Mouse (Mus musculus): ENCODE data around the gene Limch1. TPM values are rescaled to one million over a fixed set of nuclear protein-coding genes. Genes with fewer than 3 reads are reported as not detected.

Limch1 gene
- 33.2 and 37.2 TPM in 2 replicates for polyA plus RNA-seq (2016; fragmentation: Nextera tagmentation; extraction: Ambion mirVana)

DNA sequence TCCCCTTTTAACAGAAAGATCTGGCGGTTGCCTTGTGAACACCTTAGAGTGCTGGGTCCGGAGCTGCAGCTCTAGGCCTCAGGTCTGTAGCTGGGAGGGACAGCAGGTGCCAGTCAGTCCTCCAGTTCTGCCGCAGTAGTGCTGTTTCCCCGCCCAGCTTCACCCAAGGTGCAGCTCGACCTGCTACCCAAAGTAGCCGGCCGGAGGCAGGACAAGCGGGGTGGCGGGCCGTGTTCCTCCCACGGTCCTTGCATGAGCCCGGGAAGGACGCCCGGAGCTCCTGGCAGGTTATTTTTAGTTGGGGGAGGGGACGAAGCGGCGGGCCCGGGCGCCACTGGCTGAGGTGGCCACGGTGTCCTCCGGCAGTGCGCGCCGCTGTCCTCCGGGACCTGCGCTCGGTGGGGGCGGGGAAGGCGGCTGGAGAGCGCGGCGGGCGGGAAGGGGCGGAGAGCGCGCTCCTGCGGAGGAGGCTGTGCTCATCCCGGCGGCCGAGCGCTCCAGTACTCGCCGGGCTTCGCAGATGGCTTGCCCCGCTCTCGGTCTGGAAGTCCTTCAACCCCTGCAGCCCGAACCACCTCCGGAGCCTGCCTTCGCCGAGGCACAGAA is at the start of gene Limch1:
TSS of gene Limch1 (plus strand) at position 438 of the 606 bp plus-strand sequence.
- Histone ChIP-seq H3K4me1 (peaks cover 41% of the 10 kb centered on the region), H3K27me3 (ENCODE audit: low read depth, poor library complexity, severe bottlenecking) (peaks cover 54% of the 10 kb centered on the region), H3K4me3 (peak within 1 kb of the TSS; percentile 68), H3K36me3 (no peaks in the 10 kb centered on the region), H3K9me3 (replicated peaks) (no peaks in the 10 kb centered on the region), H3K27ac (replicated peaks) (peak within 1 kb of the TSS; percentile 88)
- WGBS: under 1% methylated on average over 49 of the region's 50 CpGs
- peak; percentile 74 for DNase-seq (ENCODE audit: low spot score)

DNA sequence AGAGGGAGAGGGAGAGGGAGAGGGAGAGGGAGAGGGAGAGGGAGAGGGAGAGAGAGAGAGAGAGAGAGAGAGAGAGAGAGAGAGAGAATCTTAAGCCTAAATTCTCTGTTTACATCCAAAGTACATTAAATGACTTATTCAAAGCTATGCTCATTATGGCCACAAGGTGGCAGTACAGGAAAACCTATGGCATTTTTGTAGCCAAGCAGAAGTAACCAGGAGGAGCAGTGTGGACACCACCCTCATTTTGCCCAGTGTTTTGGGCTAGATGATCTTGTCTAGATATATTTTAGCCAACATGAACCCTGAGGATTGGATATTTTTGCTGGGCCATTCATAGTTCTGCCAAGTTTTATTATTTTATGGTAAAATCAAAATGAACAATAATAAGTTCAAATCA is 48.5 kb upstream of the Limch1 start:
- H3K36me3 ChIP-seq: no peaks in the 10 kb centered on the region
- H3K4me3 ChIP-seq: no peak overlapping the region
- peaks cover 6% of the 10 kb centered on the region; the same call in 1 of the 2 replicates for H3K27me3 ChIP-seq (ENCODE audit: low read depth, poor library complexity, severe bottlenecking)
- peaks cover 4% of the 10 kb centered on the region; the same call in 1 of the 2 replicates for H3K4me1 ChIP-seq
- peak; percentile 35 for DNase-seq (ENCODE audit: low spot score)
- no peak overlapping the region for H3K27ac ChIP-seq (replicated peaks)
- H3K9me3 ChIP-seq (replicated peaks): no peaks in the 10 kb centered on the region

DNA sequence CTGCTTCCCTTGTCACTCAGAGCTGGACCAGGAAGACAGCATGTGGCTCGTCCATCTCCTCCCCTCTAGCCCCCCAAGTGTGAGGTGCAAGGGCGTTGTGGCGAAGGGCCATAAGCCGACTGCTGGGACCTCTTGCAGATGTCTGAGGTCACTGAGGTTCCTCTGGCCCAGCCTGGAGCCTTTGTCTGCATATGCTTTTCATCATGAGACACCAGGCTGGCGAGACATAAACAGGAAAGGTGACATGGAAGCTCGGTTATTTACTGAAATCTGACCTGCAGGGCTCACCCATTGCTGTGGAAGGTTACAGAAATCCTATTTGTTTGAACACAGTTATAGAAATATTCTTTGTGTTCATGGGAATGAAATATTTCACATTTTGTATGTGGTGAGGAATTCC is 45.7 kb upstream of the Limch1 start:
- peak overlapping the region; percentile 33; the same call in 1 of the 2 replicates for H3K27ac ChIP-seq (replicated peaks)
- peaks cover 7% of the 10 kb centered on the region; the same call in 1 of the 2 replicates for H3K4me1 ChIP-seq
- no peaks in the 10 kb centered on the region for H3K9me3 ChIP-seq (replicated peaks)
- 53% methylated on average over 6 of the region's 6 CpGs for WGBS
- H3K27me3 ChIP-seq (ENCODE audit: low read depth, poor library complexity, severe bottlenecking): peaks cover 6% of the 10 kb centered on the region; the same call in 1 of the 2 replicates
- DNase-seq (ENCODE audit: low spot score): no peak
- no peaks in the 10 kb centered on the region for H3K36me3 ChIP-seq
- H3K4me3 ChIP-seq: no peak overlapping the region

DNA sequence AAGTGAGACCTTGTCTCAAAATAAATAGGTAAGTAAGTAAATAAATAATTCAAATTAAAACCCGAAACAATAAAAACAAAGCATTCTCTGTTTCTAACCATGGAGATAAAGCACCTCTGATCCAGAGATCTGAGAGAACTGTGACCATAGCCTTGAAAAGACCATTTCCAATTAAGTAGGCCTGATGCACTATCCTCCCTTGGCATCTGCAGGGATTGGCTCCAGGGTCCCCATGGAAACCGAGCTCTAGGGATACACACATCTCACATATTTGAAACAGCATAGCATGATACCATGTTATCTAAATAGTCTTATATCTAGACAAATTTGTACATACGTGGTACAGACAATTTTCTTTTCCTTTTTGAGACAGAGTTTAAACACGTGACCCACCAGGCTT is 43.7 kb upstream of the Limch1 start:
- H3K27ac ChIP-seq (replicated peaks): no peak overlapping the region
- peaks cover 7% of the 10 kb centered on the region; the same call in 1 of the 2 replicates for H3K4me1 ChIP-seq
- H3K36me3 ChIP-seq: no peaks in the 10 kb centered on the region
- no peaks in the 10 kb centered on the region for H3K27me3 ChIP-seq (ENCODE audit: low read depth, poor library complexity, severe bottlenecking)
- no peak overlapping the region for H3K4me3 ChIP-seq
- no peaks in the 10 kb centered on the region for H3K9me3 ChIP-seq (replicated peaks)
- 94% methylated on average over 4 of the region's 4 CpGs for WGBS
- no peak for DNase-seq (ENCODE audit: low spot score)

DNA sequence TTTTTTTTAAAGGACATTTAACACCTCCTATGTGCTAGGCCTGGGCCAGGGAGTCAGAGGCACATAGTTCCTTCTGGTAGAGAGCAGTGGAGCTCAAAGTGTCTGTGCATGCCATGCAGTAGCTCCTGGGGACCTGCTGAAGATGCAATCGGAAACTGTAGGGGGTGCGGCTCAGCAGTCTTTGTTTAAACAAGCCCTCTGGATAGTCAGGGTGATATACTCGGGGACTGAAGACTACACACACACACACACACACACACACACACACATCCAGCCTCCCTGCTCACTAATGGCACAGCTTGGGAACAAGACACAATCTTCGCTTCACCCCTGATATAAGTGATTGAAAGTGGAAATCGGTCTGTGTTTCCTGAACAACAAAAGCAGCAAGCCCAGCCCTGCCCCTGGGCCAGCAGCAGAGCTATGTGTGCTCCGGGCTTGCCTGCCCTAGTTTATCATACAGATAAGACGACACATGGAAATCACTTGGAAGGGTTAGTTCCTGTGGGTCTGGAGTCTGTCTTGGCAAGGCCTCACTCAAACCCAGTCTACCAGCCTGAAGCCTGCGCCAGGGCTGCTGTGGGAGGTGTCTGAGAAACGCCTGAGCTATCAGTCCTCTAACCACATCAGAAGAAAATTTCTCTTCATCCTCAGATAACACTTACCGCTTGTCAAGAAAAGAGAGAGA is 42.2 kb upstream of the Limch1 start:
- Histone ChIP-seq H3K27ac (replicated peaks) (peak overlapping the region; percentile 55; the same call in 1 of the 2 replicates), H3K4me3 (no peak overlapping the region), H3K36me3 (no peaks in the 10 kb centered on the region), H3K27me3 (ENCODE audit: low read depth, poor library complexity, severe bottlenecking) (no peaks in the 10 kb centered on the region), H3K9me3 (replicated peaks) (no peaks in the 10 kb centered on the region), H3K4me1 (peaks cover 16% of the 10 kb centered on the region; the same call in 1 of the 2 replicates)
- 57% methylated on average over 10 of the region's 10 CpGs for WGBS
- DNase-seq (ENCODE audit: low spot score): no peak

DNA sequence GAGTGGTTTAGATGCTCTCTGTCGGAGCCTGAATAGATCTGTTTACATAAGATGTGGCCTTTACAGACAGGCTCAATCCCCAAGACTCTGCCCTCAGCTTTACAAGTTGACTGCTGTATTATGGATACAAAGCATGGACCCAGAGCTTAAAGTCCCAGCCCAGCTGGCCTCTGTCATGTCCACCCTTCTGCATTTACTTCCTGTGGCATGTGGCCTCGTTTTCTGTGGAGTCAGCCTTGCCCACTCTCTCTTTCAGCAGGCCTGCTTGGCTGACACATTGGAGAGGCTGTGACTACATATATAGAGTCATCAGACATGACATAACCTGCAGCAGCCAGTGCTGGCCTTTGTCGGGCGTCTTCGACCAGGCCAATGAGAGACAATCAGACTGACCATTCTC is 37.8 kb upstream of the Limch1 start:
- no peak overlapping the region for H3K4me3 ChIP-seq
- H3K9me3 ChIP-seq (replicated peaks): no peaks in the 10 kb centered on the region
- H3K27me3 ChIP-seq (ENCODE audit: low read depth, poor library complexity, severe bottlenecking): peaks cover 3% of the 10 kb centered on the region; the same call in 1 of the 2 replicates
- no peaks in the 10 kb centered on the region for H3K36me3 ChIP-seq
- DNase-seq (ENCODE audit: low spot score): no peak
- no peak overlapping the region for H3K27ac ChIP-seq (replicated peaks)
- H3K4me1 ChIP-seq: peaks cover 16% of the 10 kb centered on the region
- 82% methylated on average over 5 of the region's 5 CpGs for WGBS

DNA sequence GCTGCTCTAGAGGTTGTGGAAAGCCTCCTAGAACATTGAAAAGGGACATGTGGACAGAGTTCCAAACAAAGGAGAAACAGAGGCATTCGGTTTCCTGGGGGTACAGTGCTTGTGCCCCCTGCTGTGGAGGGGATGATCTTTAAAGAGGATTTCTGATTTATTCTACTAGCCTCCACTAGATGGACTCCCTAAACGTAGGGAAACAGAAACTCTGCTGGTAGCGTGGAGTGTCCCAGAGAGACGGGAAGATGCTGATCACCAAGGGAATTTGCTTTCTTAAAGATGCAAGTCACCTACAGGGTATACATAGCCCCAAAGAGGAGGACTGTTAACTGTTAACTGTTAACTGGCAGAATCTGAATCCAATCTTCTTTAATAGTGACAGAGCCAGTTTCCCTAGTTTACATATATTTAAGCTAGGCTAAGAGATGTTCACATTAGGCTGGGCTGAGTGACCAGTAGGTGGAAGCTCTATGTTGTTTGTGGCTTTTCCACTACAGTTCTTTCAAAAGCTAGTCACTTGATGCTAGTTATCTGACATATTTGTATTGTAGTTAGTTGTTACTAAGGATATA is 35.1 kb upstream of the Limch1 start:
- no peaks in the 10 kb centered on the region for H3K36me3 ChIP-seq
- H3K4me3 ChIP-seq: no peak overlapping the region
- H3K27me3 ChIP-seq (ENCODE audit: low read depth, poor library complexity, severe bottlenecking): peaks cover 20% of the 10 kb centered on the region; the same call in 1 of the 2 replicates
- no peak overlapping the region for H3K27ac ChIP-seq (replicated peaks)
- WGBS: 23% methylated on average over 4 of the region's 4 CpGs
- peaks cover 22% of the 10 kb centered on the region for H3K4me1 ChIP-seq
- H3K9me3 ChIP-seq (replicated peaks): no peaks in the 10 kb centered on the region
- DNase-seq (ENCODE audit: low spot score): no peak

DNA sequence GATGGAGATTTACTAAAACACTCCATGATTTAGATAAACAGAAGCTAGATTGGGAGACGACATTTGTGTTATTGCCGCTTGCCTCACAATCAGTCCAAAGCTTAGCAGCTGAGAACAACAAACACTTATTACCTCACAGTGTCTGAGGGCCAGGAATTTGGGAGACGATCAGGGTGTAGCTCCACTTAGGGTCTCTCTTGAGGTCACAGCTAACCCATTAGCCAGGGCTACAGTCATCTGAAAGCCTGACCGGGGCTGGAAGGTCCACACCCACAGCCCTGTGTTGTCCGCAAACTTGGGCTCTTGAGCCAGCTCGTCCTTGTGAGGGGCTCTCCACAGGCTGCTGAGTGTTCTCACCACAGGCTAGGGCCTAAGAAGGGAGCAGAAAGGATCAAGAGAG is 32.8 kb upstream of the Limch1 start:
- Histone ChIP-seq H3K4me1 (peaks cover 23% of the 10 kb centered on the region), H3K27me3 (ENCODE audit: low read depth, poor library complexity, severe bottlenecking) (peaks cover 37% of the 10 kb centered on the region), H3K9me3 (replicated peaks) (no peaks in the 10 kb centered on the region), H3K4me3 (no peak overlapping the region), H3K36me3 (no peaks in the 10 kb centered on the region), H3K27ac (replicated peaks) (peak overlapping the region; percentile 52)
- 71% methylated on average over 6 of the region's 6 CpGs for WGBS
- no peak for DNase-seq (ENCODE audit: low spot score)

DNA sequence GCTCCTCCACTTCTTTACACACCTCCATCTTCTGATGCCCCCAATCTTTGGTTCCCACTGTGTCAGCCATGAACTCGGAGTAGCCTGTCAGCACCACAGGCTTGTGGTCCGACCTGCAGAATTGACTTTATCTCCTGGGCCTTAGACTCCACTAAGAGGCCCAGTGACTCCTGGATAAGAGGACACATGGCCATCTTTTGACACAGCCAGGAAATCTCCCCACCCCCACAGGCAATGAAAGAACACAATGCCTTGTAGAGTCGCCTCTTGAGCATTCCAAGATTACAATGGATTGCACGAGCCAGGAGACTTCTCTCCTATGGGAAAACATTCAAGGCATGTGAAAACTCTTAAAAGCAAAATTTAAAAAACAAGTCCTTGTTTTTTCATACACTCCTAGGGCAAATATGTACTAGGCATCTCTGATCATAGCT is 30.1 kb upstream of the Limch1 start:
- WGBS: 48% methylated on average over 4 of the region's 4 CpGs
- no peaks in the 10 kb centered on the region for H3K9me3 ChIP-seq (replicated peaks)
- H3K4me3 ChIP-seq: no peak overlapping the region
- no peaks in the 10 kb centered on the region for H3K36me3 ChIP-seq
- H3K27ac ChIP-seq (replicated peaks): no peak overlapping the region
- peaks cover 50% of the 10 kb centered on the region for H3K27me3 ChIP-seq (ENCODE audit: low read depth, poor library complexity, severe bottlenecking)
- H3K4me1 ChIP-seq: peaks cover 35% of the 10 kb centered on the region
- DNase-seq (ENCODE audit: low spot score): no peak

DNA sequence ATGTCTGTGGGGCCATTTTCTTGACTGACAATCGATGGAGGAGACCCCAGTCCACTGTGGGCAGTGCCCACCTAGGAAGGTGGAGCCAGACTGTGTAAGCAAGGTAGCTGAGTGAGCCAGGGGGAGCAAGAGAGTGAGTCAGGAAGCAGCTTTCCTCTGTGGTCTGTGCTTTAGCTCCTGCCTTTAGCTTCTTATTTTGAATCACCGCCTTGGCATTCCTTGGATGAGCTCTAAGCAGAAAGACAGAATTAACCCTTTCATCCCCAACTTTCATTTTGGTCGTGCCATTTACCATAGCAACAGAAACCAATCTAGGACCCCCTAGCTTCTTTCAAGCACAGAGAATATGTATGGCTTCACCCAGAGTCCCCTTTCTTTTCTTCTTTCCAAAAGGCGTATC is 27.7 kb upstream of the Limch1 start:
- Histone ChIP-seq H3K4me1 (peaks cover 55% of the 10 kb centered on the region), H3K4me3 (no peak overlapping the region), H3K36me3 (no peaks in the 10 kb centered on the region), H3K9me3 (replicated peaks) (no peaks in the 10 kb centered on the region), H3K27me3 (ENCODE audit: low read depth, poor library complexity, severe bottlenecking) (peaks cover 47% of the 10 kb centered on the region), H3K27ac (replicated peaks) (no peak overlapping the region)
- 54% methylated on average over 4 of the region's 4 CpGs for WGBS
- DNase-seq (ENCODE audit: low spot score): no peak

DNA sequence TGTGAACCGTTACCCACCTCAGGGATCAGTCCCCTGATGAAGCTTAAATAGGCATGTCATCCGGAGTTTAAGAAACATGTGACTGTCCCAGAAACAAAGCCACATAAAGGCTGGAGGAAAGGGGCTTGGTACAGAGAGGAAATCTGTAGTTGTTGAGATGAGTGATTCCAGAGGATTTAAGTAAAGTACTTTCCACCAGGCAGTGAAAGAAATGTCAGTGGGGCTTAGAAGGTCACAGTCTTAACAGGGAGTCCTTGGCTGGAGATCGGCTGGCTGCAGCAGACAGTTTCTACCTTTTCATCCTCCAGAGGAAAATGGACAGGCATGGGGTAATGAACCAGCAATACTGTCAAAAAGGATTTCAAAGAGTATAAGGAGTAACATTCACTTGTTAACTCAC is 27.2 kb upstream of the Limch1 start:
- H3K4me1 ChIP-seq: peaks cover 57% of the 10 kb centered on the region
- H3K27ac ChIP-seq (replicated peaks): peak overlapping the region; percentile 17; the same call in 1 of the 2 replicates
- no peak for DNase-seq (ENCODE audit: low spot score)
- WGBS: 22% methylated on average over 3 of the region's 3 CpGs
- H3K27me3 ChIP-seq (ENCODE audit: low read depth, poor library complexity, severe bottlenecking): peaks cover 42% of the 10 kb centered on the region
- no peak overlapping the region for H3K4me3 ChIP-seq
- no peaks in the 10 kb centered on the region for H3K9me3 ChIP-seq (replicated peaks)
- H3K36me3 ChIP-seq: no peaks in the 10 kb centered on the region

DNA sequence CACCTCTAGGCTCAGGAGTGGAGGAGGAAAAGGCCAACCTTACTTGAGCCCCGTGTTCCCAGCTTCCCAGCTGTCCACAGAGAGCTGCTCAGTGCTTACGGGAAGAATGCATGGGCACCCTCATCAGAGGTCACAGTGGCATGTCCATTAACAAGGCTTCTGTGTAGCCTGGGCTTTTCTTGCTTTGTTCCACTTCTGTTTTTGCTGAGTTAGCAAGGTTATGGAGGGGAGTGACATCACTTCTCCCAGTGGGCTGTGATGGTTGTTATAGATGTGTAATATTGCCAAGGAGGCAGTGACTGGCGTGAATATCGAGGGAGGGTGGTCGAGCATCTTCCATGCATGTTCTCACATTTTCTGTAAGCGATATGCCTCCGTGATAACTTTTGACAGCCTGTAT is 26.7 kb upstream of the Limch1 start:
- DNase-seq (ENCODE audit: low spot score): no peak
- Histone ChIP-seq H3K9me3 (replicated peaks) (no peaks in the 10 kb centered on the region), H3K27ac (replicated peaks) (peak overlapping the region; percentile 17; the same call in 1 of the 2 replicates), H3K27me3 (ENCODE audit: low read depth, poor library complexity, severe bottlenecking) (peaks cover 38% of the 10 kb centered on the region), H3K4me1 (peaks cover 62% of the 10 kb centered on the region), H3K4me3 (no peak overlapping the region), H3K36me3 (no peaks in the 10 kb centered on the region)
- 79% methylated on average over 7 of the region's 7 CpGs for WGBS

DNA sequence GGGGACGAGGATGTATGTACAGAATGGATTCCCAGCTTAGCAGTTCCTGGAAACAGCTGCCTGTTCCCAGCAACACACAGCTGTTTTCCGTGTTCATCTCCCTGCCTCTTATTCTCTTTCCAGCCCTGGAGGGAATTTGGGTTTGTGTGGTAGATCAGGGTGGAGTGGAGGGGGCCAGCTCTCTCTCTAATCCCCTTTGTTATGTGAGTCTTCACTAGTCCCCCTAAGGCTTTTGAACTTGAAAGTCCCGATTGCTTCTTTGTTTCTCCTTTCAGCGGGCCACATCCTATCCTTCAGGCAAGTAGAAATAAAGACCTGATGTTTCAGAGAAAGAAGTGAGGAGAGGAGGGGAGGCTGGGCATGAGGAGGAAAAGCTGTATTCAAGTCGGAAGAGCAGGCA is 24.7 kb upstream of the Limch1 start:
- 7% methylated on average over 5 of the region's 5 CpGs for WGBS
- H3K27me3 ChIP-seq (ENCODE audit: low read depth, poor library complexity, severe bottlenecking): peaks cover 37% of the 10 kb centered on the region
- H3K36me3 ChIP-seq: no peaks in the 10 kb centered on the region
- H3K27ac ChIP-seq (replicated peaks): peak overlapping the region; percentile 46; the same call in 1 of the 2 replicates
- H3K4me1 ChIP-seq: peaks cover 55% of the 10 kb centered on the region
- no peak overlapping the region for H3K4me3 ChIP-seq
- peak; percentile 41 for DNase-seq (ENCODE audit: low spot score)
- H3K9me3 ChIP-seq (replicated peaks): no peaks in the 10 kb centered on the region

Data from midbrain, embryonic 10.5 days (tissue).